Mouse (Mus musculus) midbrain, embryonic 16.5 days (tissue): ENCODE results near the gene Slc5a6. TPM values are rescaled to one million over a fixed set of nuclear protein-coding genes. Genes with fewer than 3 reads are reported as not detected.
"Not testable (repeated sequence)": the region's sequence is repeated elsewhere in the genome, so short reads cannot be mapped to it uniquely, and the experiment has no call there.

ENCODE experiments used
- ATAC-seq: fragments of 200-750 bp; cut with Nextera tagmentation; 2 replicates; pipeline ENCODE4 v1.8.0; 2017; ENCODE audit warnings: moderate TSS enrichment
- H3K27ac ChIP-seq: fragments of 300-500 bp; sonication (generic); 2 replicates; pipeline ENCODE4 v1.5.1; 2014; ENCODE audit warnings: mild to moderate bottlenecking, low read length, mixed read lengths
- H3K27me3 ChIP-seq: fragments of 300-500 bp; sonication (generic); 2 replicates; pipeline ENCODE4 v1.6.1; 2014; ENCODE audit warnings: low read depth, low read length, mixed read lengths; ENCODE audit not compliant: control insufficient read depth, insufficient read depth
- H3K36me3 ChIP-seq: fragments of 300-500 bp; sonication (generic); 2 replicates; pipeline ENCODE4 v1.6.1; 2014; ENCODE audit warnings: mild to moderate bottlenecking, low read length, moderate library complexity, mixed read lengths; ENCODE audit not compliant: control insufficient read depth, insufficient read depth
- H3K4me1 ChIP-seq: fragments of 300-500 bp; sonication (generic); 2 replicates; pipeline ENCODE4 v1.6.1; 2014; ENCODE audit warnings: mild to moderate bottlenecking, low read length, mixed read lengths; ENCODE audit not compliant: control insufficient read depth, insufficient read depth
- H3K4me2 ChIP-seq: fragments of 300-500 bp; sonication (generic); 2 replicates; pipeline ENCODE4 v1.6.1; 2014; ENCODE audit warnings: mild to moderate bottlenecking, low read length, mixed read lengths
- H3K4me3 ChIP-seq: fragments of 300-500 bp; sonication (generic); 2 replicates; pipeline ENCODE4 v1.5.1; 2014; ENCODE audit warnings: low read depth, mild to moderate bottlenecking, low read length, moderate library complexity, mixed read lengths
- H3K9ac ChIP-seq: fragments of 300-500 bp; sonication (generic); 2 replicates; pipeline ENCODE4 v1.6.1; 2014; ENCODE audit warnings: low read depth, low read length, mixed read lengths
- H3K9me3 ChIP-seq: fragments of 300-500 bp; sonication (generic); replicated peaks from 2 replicates; pipeline ENCODE4 v1.6.1; 2014; ENCODE audit warnings: mild to moderate bottlenecking, low read length, mixed read lengths; ENCODE audit not compliant: control insufficient read depth, poor library complexity, severe bottlenecking
- WGBS: fragments of 180-500 bp; shearing (Covaris S2); extraction: QIAGEN DNeasy Blood & Tissue Kit; methylation state at CpG from one replicate; pipeline ENCODE4 v1.1.7; 2014; 5-methylcytosine and 5-hydroxymethylcytosine counted together
- polyA plus RNA-seq: library from polyadenylated mRNA; unstranded; fragments of >200 nt; fragmentation: Nextera tagmentation; extraction: Ambion mirVana; gene quantifications from 2 replicates; pipeline ENCODE4 v1.2.1, GENCODE M21; 2015

Gene Slc5a6
- polyA plus RNA-seq, 1 experiment from 2014 or later, result 29.4 TPM

GRCm38 (mm10) chr5:31047074-31047473 lies 1.6 kb downstream of the Slc5a6 start:
- WGBS, result 83% methylated on average over 5 of the region's 5 CpGs
- no peak for ATAC-seq
- 0 out of 2 replicates have a peak, but pooled peaks cover 10% of the 10 kb centered on the region for H3K36me3 ChIP-seq
- H3K4me2 ChIP-seq, result peak overlapping the region; percentile 82
- no peak overlapping the region for H3K27ac ChIP-seq
- peak overlapping the region; percentile 66 for H3K4me3 ChIP-seq
- H3K9ac ChIP-seq, result peak overlapping the region; percentile 92
- H3K27me3 ChIP-seq, result no peaks in the 10 kb centered on the region
- H3K9me3 ChIP-seq, result no peaks in the 10 kb centered on the region
- peaks cover 8% of the 10 kb centered on the region; the same call in 1 of the 2 replicates for H3K4me1 ChIP-seq

- Histone ChIP-seq H3K9me3 (no peaks in the 10 kb centered on the region), H3K27me3 (no peaks in the 10 kb centered on the region), H3K4me3 (no peak overlapping the region), H3K4me2 (no peak overlapping the region), H3K9ac (no peak overlapping the region), H3K27ac (no peak overlapping the region), H3K36me3 (peaks cover 12% of the 10 kb centered on the region; the same call in 1 of the 2 replicates), H3K4me1 (peaks cover 8% of the 10 kb centered on the region; the same call in 1 of the 2 replicates)
- no peak for ATAC-seq
- 96% methylated on average over 6 of the region's 6 CpGs for WGBS
Measured at GRCm38 (mm10) chr5:31046416-31046815, 2.3 kb downstream of the Slc5a6 start.

GRCm38 (mm10) chr5:31038171-31038845 lies 10.4 kb downstream of the Slc5a6 start:
- Histone ChIP-seq H3K4me3 (no peak overlapping the region), H3K9ac (no peak overlapping the region), H3K4me2 (no peak overlapping the region), H3K27ac (no peak overlapping the region), H3K9me3 (no peaks in the 10 kb centered on the region), H3K4me1 (no peaks in the 10 kb centered on the region), H3K36me3 (peaks cover 33% of the 10 kb centered on the region), H3K27me3 (no peaks in the 10 kb centered on the region)
- no peak for ATAC-seq
- WGBS, result 95% methylated on average over 7 of the region's 7 CpGs

DNA sequence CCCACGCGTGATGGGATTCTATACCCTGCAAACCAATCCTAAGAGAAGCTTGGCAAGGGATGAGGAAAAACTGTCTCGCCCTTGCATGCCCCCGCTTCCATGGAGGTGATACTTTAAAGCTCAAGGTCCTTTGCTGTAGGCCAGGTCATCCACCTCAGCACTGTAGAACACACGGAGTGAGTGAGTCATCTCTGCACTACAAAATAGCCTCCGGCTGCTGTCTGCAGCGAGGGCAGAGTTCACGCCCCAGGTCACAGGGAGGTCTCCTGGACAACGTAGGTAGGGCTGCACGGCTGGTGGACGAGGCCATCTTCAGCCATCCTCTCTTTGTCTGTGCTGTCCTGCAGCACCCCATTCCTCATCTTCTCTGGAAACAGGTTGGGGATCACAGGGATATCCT lies 12.2 kb downstream of the Slc5a6 start:
- 90% methylated on average over 11 of the region's 11 CpGs for WGBS
- ATAC-seq, H3K4me3 ChIP-seq, H3K27ac ChIP-seq, H3K9me3 ChIP-seq, H3K27me3 ChIP-seq, H3K9ac ChIP-seq, H3K4me2 ChIP-seq, H3K4me1 ChIP-seq: not testable (repeated sequence)
- peaks cover 33% of the 10 kb centered on the region for H3K36me3 ChIP-seq

DNA sequence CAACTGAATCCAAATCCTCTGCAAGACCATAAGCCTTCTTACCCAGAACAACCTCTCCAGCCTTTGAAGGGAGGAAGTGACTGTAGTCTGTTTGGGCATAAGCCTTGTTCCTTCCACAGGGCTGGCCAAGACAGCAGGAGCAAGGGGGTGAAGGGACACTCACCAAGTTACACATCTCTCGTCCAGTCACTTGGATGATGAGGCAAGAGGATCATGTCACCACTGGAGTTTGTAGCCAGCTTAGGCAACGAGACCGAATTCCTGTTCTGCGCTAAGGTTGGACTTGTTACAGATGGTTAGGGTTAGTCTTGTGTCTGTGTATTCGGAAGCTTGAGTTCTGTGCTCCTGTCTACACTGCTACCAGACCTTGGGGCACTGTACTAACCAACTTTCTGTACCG lies 14.1 kb downstream of the Slc5a6 start:
- no peak overlapping the region for H3K4me3 ChIP-seq
- H3K9me3 ChIP-seq, result no peaks in the 10 kb centered on the region
- H3K36me3 ChIP-seq, result peaks cover 18% of the 10 kb centered on the region
- H3K4me2 ChIP-seq, result no peak overlapping the region
- no peak overlapping the region for H3K27ac ChIP-seq
- 90% methylated on average over 6 of the region's 6 CpGs for WGBS
- no peak overlapping the region for H3K9ac ChIP-seq
- no peaks in the 10 kb centered on the region for H3K27me3 ChIP-seq
- no peaks in the 10 kb centered on the region for H3K4me1 ChIP-seq
- no peak for ATAC-seq

DNA sequence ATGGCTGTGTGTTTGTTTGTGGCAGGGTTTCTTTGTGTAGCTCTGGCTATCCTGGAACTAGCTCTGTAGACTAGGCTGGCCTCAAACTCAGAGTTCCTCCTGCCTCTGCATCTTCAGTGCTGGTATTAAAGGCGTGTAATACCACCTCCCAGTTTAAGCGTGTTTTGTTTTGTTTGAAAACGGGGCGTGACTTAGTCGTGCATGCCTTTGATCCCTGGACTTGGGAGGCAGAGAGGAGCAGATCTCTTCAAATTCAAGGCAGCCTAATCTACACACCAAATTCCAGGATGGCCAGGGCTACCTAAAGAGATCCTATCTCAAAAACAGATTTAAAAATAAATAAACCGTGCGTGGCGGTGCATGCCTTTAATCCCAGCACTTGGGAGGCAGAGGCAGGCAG lies 17.2 kb downstream of the Slc5a6 start:
- ATAC-seq, result no peak
- H3K9ac ChIP-seq, result no peak overlapping the region
- H3K36me3 ChIP-seq, result 0 out of 2 replicates have a peak, but pooled peaks cover 6% of the 10 kb centered on the region
- H3K9me3 ChIP-seq, result no peaks in the 10 kb centered on the region
- H3K4me1 ChIP-seq, result no peaks in the 10 kb centered on the region
- no peak overlapping the region for H3K4me2 ChIP-seq
- no peak overlapping the region for H3K27ac ChIP-seq
- no peak overlapping the region for H3K4me3 ChIP-seq
- no peaks in the 10 kb centered on the region for H3K27me3 ChIP-seq
- WGBS, result 84% methylated on average over 8 of the region's 8 CpGs

GRCm38 (mm10) chr5:31030926-31031325 lies 17.8 kb downstream of the Slc5a6 start:
- no peaks in the 10 kb centered on the region for H3K9me3 ChIP-seq
- no peak for ATAC-seq
- no peak overlapping the region for H3K4me3 ChIP-seq
- H3K27me3 ChIP-seq, result no peaks in the 10 kb centered on the region
- WGBS, result 96% methylated on average over 4 of the region's 4 CpGs
- no peak overlapping the region for H3K27ac ChIP-seq
- 0 out of 2 replicates have a peak, but pooled peaks cover 3% of the 10 kb centered on the region for H3K36me3 ChIP-seq
- no peak overlapping the region for H3K4me2 ChIP-seq
- H3K9ac ChIP-seq, result no peak overlapping the region
- no peaks in the 10 kb centered on the region for H3K4me1 ChIP-seq

DNA sequence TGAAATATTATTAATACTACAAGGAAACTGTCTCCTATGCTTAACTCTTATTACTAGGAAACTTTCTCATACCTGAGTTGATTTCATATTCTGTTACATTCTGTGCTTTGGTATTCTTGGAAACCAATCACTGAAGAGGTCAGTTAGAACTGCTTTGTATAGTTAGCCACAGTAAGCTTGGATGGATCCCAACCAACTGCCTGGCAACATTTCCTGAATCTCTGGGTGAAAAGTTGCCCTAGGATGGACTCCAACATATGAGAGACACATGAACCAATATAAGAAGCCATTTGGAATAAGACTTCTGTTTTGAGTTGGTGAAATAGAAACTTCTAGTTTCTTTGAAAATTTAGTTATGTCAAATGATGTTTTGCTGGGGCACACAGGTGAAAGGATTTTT lies 24.1 kb downstream of the Slc5a6 start:
- ATAC-seq, result no peak
- Histone ChIP-seq H3K36me3 (no peaks in the 10 kb centered on the region), H3K4me1 (no peaks in the 10 kb centered on the region), H3K9ac (no peak overlapping the region), H3K4me3 (no peak overlapping the region), H3K27me3 (no peaks in the 10 kb centered on the region), H3K4me2 (no peak overlapping the region), H3K9me3 (no peaks in the 10 kb centered on the region), H3K27ac (no peak overlapping the region)

DNA sequence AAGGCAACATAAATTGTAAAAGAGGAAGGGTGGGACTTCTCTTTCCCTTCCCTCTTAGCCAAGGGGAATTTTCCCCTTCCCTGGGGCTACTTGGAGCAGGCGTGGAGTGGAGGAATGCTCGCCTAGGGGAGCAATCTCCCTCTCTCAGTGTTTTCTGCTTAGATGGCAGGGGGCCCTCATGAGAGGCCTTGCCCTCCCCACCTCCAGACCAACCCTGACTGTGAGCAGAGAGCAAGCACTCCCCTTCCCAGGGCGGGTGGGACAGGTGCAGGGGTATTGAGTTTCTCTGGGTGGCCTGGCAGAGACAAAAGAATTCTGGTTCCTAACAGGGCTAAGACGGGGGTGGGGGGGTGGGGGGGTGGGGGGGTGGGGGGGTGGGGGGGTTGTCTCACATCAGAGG lies 25.5 kb downstream of the Slc5a6 start:
- Histone ChIP-seq H3K4me3 (no peak overlapping the region), H3K27me3 (no peaks in the 10 kb centered on the region), H3K4me2 (no peak overlapping the region), H3K9ac (no peak overlapping the region), H3K4me1 (no peaks in the 10 kb centered on the region), H3K27ac (no peak overlapping the region), H3K36me3 (no peaks in the 10 kb centered on the region), H3K9me3 (no peaks in the 10 kb centered on the region)
- ATAC-seq, result no peak
- 0% methylated on average over 3 of the region's 4 CpGs for WGBS
